Mouse (Mus musculus) embryo, embryonic 11 days (tissue): ENCODE results near the gene Sertad4.

Experiments
- DNase-seq: peaks from one replicate; pipeline ENCODE4 v3.0.0-alpha.2; 2015

The Sertad4 gene

GRCm38 (mm10) chr1:192855474-192856230 is at the start of gene Sertad4:
Sertad4 (minus strand) TSS chr1:192855756.
- DNase-seq: peak; percentile 91

GRCm38 (mm10) chr1:192901516-192901915 is 46.0 kb upstream of the Sertad4 start:
- no peak for DNase-seq

GRCm38 (mm10) chr1:192900913-192901312 is 45.4 kb upstream of the Sertad4 start:
- no peak for DNase-seq

- peak; percentile 20 for DNase-seq
Measured at GRCm38 (mm10) chr1:192898742-192899141, 43.2 kb upstream of the Sertad4 start.

GRCm38 (mm10) chr1:192897218-192897617 is 41.7 kb upstream of the Sertad4 start:
- peak; percentile 21 for DNase-seq

- DNase-seq: no peak
Measured at GRCm38 (mm10) chr1:192896076-192896475, 40.5 kb upstream of the Sertad4 start.

GRCm38 (mm10) chr1:192890716-192891115 is 35.2 kb upstream of the Sertad4 start:
- DNase-seq: no peak

- no peak for DNase-seq
Measured at GRCm38 (mm10) chr1:192882617-192883295, 27.2 kb upstream of the Sertad4 start.

GRCm38 (mm10) chr1:192880130-192880529 is 24.6 kb upstream of the Sertad4 start:
- DNase-seq: no peak

- no peak for DNase-seq
Measured at GRCm38 (mm10) chr1:192879086-192879580, 23.6 kb upstream of the Sertad4 start.

- DNase-seq: no peak
Measured at GRCm38 (mm10) chr1:192872841-192873240, 17.3 kb upstream of the Sertad4 start.

- DNase-seq: no peak
Measured at GRCm38 (mm10) chr1:192869761-192870160, 14.2 kb upstream of the Sertad4 start.

- DNase-seq: no peak
Measured at GRCm38 (mm10) chr1:192864440-192864839, 8.9 kb upstream of the Sertad4 start.

GRCm38 (mm10) chr1:192861305-192861960 is 5.9 kb upstream of the Sertad4 start:
- peak; percentile 57 for DNase-seq

- DNase-seq: no peak
Measured at GRCm38 (mm10) chr1:192860273-192860672, 4.7 kb upstream of the Sertad4 start.

GRCm38 (mm10) chr1:192857582-192857981 is 2.0 kb upstream of the Sertad4 start:
- DNase-seq: no peak

- DNase-seq: no peak
Measured at GRCm38 (mm10) chr1:192856931-192857330, 1.4 kb upstream of the Sertad4 start.

GRCm38 (mm10) chr1:192856411-192856810 is 855 bp upstream of the Sertad4 start:
- peak; percentile 73 for DNase-seq

- DNase-seq: peak; percentile 69
Measured at GRCm38 (mm10) chr1:192854819-192855271, 711 bp downstream of the Sertad4 start.

- DNase-seq: no peak
Measured at GRCm38 (mm10) chr1:192853988-192854818, 1.4 kb downstream of the Sertad4 start.

GRCm38 (mm10) chr1:192853429-192853828 is 2.1 kb downstream of the Sertad4 start:
- DNase-seq: no peak

- no peak for DNase-seq
Measured at GRCm38 (mm10) chr1:192852047-192852446, 3.5 kb downstream of the Sertad4 start.
